Mouse (Mus musculus): ENCODE measurements at regions not wholly inside any gene's neighbourhood (a gene's known extent, or its start where the extent isn't known, plus 50 kb on each side); places are given as distances from the start of the nearest gene placed in this dataset.

GRCm38 (mm10) chr10:60937517-60937866 lies 106.1 kb upstream of the Unc5b start:
- no peak for DNase-seq (ENCODE audit: low spot score)

- no peak for DNase-seq (ENCODE audit: low spot score)
These were observed 105.5 kb upstream of the Unc5b start for GRCm38 (mm10) chr10:60936659-60937516.

GRCm38 (mm10) chr10:60934297-60935286 lies 103.2 kb upstream of the Unc5b start:
- DNase-seq (ENCODE audit: low spot score), result peak; percentile 78

- no peak for DNase-seq (ENCODE audit: low spot score)
These were observed 102.5 kb upstream of the Unc5b start for GRCm38 (mm10) chr10:60933891-60934290.

- no peak for DNase-seq (ENCODE audit: low spot score)
These were observed 101.5 kb upstream of the Unc5b start for GRCm38 (mm10) chr10:60932855-60933254.

GRCm38 (mm10) chr10:60931891-60932378 lies 100.6 kb upstream of the Unc5b start:
- peak; percentile 21 for DNase-seq (ENCODE audit: low spot score)

- DNase-seq (ENCODE audit: low spot score), result no peak
These were observed 97.3 kb upstream of the Unc5b start for GRCm38 (mm10) chr10:60928646-60929045.

- DNase-seq (ENCODE audit: low spot score), result no peak
These were observed 96.8 kb upstream of the Unc5b start for GRCm38 (mm10) chr10:60928164-60928563.

- no peak for DNase-seq (ENCODE audit: low spot score)
These were observed 95.3 kb upstream of the Unc5b start for GRCm38 (mm10) chr10:60926632-60927031.

GRCm38 (mm10) chr10:60925644-60926043 lies 94.3 kb upstream of the Unc5b start:
- DNase-seq (ENCODE audit: low spot score), result no peak

GRCm38 (mm10) chr10:60925198-60925597 lies 93.8 kb upstream of the Unc5b start:
- no peak for DNase-seq (ENCODE audit: low spot score)

- DNase-seq (ENCODE audit: low spot score), result no peak
These were observed 92.4 kb upstream of the Unc5b start for GRCm38 (mm10) chr10:60923806-60924205.

GRCm38 (mm10) chr10:60920621-60921020 lies 89.2 kb upstream of the Unc5b start:
- no peak for DNase-seq (ENCODE audit: low spot score)

- no peak for DNase-seq (ENCODE audit: low spot score)
These were observed 86.6 kb upstream of the Unc5b start for GRCm38 (mm10) chr10:60918020-60918419.

- no peak for DNase-seq (ENCODE audit: low spot score)
These were observed 83.0 kb upstream of the Unc5b start for GRCm38 (mm10) chr10:60914391-60914790.

- peak; percentile 40 for DNase-seq (ENCODE audit: low spot score)
These were observed 82.1 kb upstream of the Unc5b start for GRCm38 (mm10) chr10:60913456-60913900.

- DNase-seq (ENCODE audit: low spot score), result no peak
These were observed 73.0 kb upstream of the Unc5b start for GRCm38 (mm10) chr10:60904351-60904750.

- DNase-seq (ENCODE audit: low spot score), result no peak
These were observed 69.6 kb upstream of the Unc5b start for GRCm38 (mm10) chr10:60900992-60901391.

GRCm38 (mm10) chr10:60893810-60894147 lies 62.4 kb upstream of the Unc5b start:
- no peak for DNase-seq (ENCODE audit: low spot score)

- no peak for DNase-seq (ENCODE audit: low spot score)
These were observed 61.9 kb upstream of the Unc5b start for GRCm38 (mm10) chr10:60893130-60893809.

GRCm38 (mm10) chr10:60892730-60893129 lies 61.3 kb upstream of the Unc5b start:
- no peak for DNase-seq (ENCODE audit: low spot score)

All from heart, adult 8-10 months (tissue).